8 mouse cellular contexts compared by ENCODE assay signal in the genomic region with DNA sequence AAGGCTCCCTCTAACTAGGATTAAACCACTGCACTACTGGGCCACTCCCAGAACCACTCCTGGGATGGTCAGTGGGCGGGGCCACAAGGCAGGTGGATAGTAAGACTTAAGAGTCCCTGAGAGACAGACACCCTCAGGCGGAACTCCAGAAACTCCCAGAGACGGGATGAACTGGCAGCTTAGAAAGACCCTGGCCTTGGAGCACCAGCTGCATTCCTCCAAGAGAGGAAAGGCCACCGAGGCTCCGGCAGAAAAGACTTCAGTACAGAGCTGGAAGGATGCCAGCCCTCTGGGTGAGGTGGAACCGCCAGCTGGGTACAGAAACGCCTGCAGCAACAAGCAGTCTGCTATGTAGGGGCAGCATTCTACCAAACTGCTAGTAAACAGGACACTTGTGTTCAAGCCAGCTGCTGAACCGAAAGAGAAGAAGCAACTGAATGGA.
A peak's percentile ranks its signal among the peaks of the same experiment; 100 is the strongest.
DNase-seq lines count a peak whose midpoint lies in the region; ATAC-seq lines count a peak whose summit lies in the region.

No protein-coding gene starts in this region.

- peaks cover 11% of the 10 kb centered on the region; the same call in 1 of the 2 replicates for H3K4me1 ChIP-seq in midbrain, embryonic 13.5 days (replicated peaks)
- no peaks in the 10 kb centered on the region for H3K4me1 ChIP-seq in midbrain, embryonic 11.5 days (ENCODE audit: control insufficient read depth, insufficient read depth, low read length)
- peaks cover 19% of the 10 kb centered on the region; the same call in 1 of the 2 replicates for H3K4me1 ChIP-seq in heart, embryonic 10.5 days
- H3K4me1 ChIP-seq in lung, embryonic 16.5 days (replicated peaks; ENCODE audit: control insufficient read depth, insufficient read depth, low read length) = peaks cover 22% of the 10 kb centered on the region
- H3K4me1 ChIP-seq in stomach, embryonic 14.5 days (ENCODE audit: control insufficient read depth, insufficient read depth, low read length) = peaks cover 5% of the 10 kb centered on the region; the same call in 1 of the 2 replicates

- no peaks in the 10 kb centered on the region for H3K27me3 ChIP-seq in midbrain, embryonic 13.5 days
- H3K27me3 ChIP-seq in midbrain, embryonic 11.5 days (ENCODE audit: control insufficient read depth, insufficient read depth, low read length) = no peaks in the 10 kb centered on the region
- H3K27me3 ChIP-seq in heart, embryonic 10.5 days (ENCODE audit: insufficient read depth, poor library complexity, severe bottlenecking) = no peaks in the 10 kb centered on the region
- H3K27me3 ChIP-seq in lung, embryonic 16.5 days (ENCODE audit: control insufficient read depth, insufficient read depth, low read depth, low read length) = no peaks in the 10 kb centered on the region
- H3K27me3 ChIP-seq in stomach, embryonic 14.5 days (ENCODE audit: control insufficient read depth, insufficient read depth, low read length) = no peaks in the 10 kb centered on the region

- peak; percentile 75 for ATAC-seq in midbrain, embryonic 13.5 days
- no peak for ATAC-seq in midbrain, embryonic 11.5 days (ENCODE audit: low FRiP score)
- ATAC-seq in lung, embryonic 16.5 days (ENCODE audit: low read depth) = peak; percentile 67
- ATAC-seq in stomach, embryonic 14.5 days (ENCODE audit: insufficient number of reproducible peaks, insufficient read depth, low FRiP score, low read depth) = peak; percentile 64; the same call in 1 of the 2 replicates

- no peaks in the 10 kb centered on the region for H3K36me3 ChIP-seq in midbrain, embryonic 13.5 days
- no peaks in the 10 kb centered on the region for H3K36me3 ChIP-seq in midbrain, embryonic 11.5 days (ENCODE audit: control insufficient read depth, insufficient read depth, low read length)
- peaks cover 71% of the 10 kb centered on the region for H3K36me3 ChIP-seq in heart, embryonic 10.5 days
- peaks cover 63% of the 10 kb centered on the region for H3K36me3 ChIP-seq in lung, embryonic 16.5 days (ENCODE audit: control insufficient read depth, insufficient read depth, low read length)
- peaks cover 76% of the 10 kb centered on the region for H3K36me3 ChIP-seq in stomach, embryonic 14.5 days (ENCODE audit: control insufficient read depth, insufficient read depth, low read length)

- no peak overlapping the region for H3K4me2 ChIP-seq in midbrain, embryonic 13.5 days (replicated peaks)
- no peak overlapping the region for H3K4me2 ChIP-seq in midbrain, embryonic 11.5 days
- no peak overlapping the region; the same call in 1 of the 2 replicates for H3K4me2 ChIP-seq in lung, embryonic 16.5 days (ENCODE audit: low read depth, low read length)
- no peak overlapping the region for H3K4me2 ChIP-seq in stomach, embryonic 14.5 days (replicated peaks; ENCODE audit: low read depth, low read length)

- H3K9ac ChIP-seq in midbrain, embryonic 13.5 days (replicated peaks) = no peak overlapping the region
- no peak overlapping the region for H3K9ac ChIP-seq in midbrain, embryonic 11.5 days (ENCODE audit: low read length)
- no peak overlapping the region for H3K9ac ChIP-seq in lung, embryonic 16.5 days (ENCODE audit: low read length)
- H3K9ac ChIP-seq in stomach, embryonic 14.5 days (replicated peaks; ENCODE audit: low read depth, low read length) = no peak overlapping the region

- WGBS in midbrain, embryonic 13.5 days = 56% methylated on average over 8 of the region's 8 CpGs
- 72% methylated on average over 8 of the region's 8 CpGs for WGBS in midbrain, embryonic 11.5 days
- 49% methylated on average over 8 of the region's 8 CpGs for WGBS in heart, embryonic 10.5 days
- 15% methylated on average over 8 of the region's 8 CpGs for WGBS in lung, embryonic 16.5 days
- WGBS in stomach, embryonic 14.5 days = 47% methylated on average over 8 of the region's 8 CpGs

- peak overlapping the region; percentile 47; the same call in 1 of the 2 replicates for H3K27ac ChIP-seq in midbrain, embryonic 13.5 days
- H3K27ac ChIP-seq in midbrain, embryonic 11.5 days (ENCODE audit: low read depth, low read length) = no peak overlapping the region
- peak overlapping the region; percentile 18; the same call in 1 of the 2 replicates for H3K27ac ChIP-seq in heart, embryonic 10.5 days
- peak overlapping the region; percentile 76 for H3K27ac ChIP-seq in lung, embryonic 16.5 days (ENCODE audit: low read length)
- peak overlapping the region; percentile 68; the same call in 1 of the 2 replicates for H3K27ac ChIP-seq in stomach, embryonic 14.5 days (ENCODE audit: low read length)

- DNase-seq in midbrain, embryonic 11.5 days (ENCODE audit: low spot score, missing footprints) = no peak
- DNase-seq in cerebellum, postnatal 14 days = peak; percentile 74 to 77
- no peak for DNase-seq in heart, embryonic 10.5 days (ENCODE audit: low spot score)
- peak; percentile 83 to 84 for DNase-seq in kidney, postnatal 25 days
- no peak for DNase-seq in embryo, embryonic 10 days (ENCODE audit: low spot score)

- H3K9me3 ChIP-seq in midbrain, embryonic 13.5 days = no peaks in the 10 kb centered on the region
- H3K9me3 ChIP-seq in midbrain, embryonic 11.5 days (ENCODE audit: control insufficient read depth, low read length) = no peaks in the 10 kb centered on the region
- H3K9me3 ChIP-seq in heart, embryonic 10.5 days = no peaks in the 10 kb centered on the region
- H3K9me3 ChIP-seq in lung, embryonic 16.5 days (ENCODE audit: control insufficient read depth, low read length) = no peaks in the 10 kb centered on the region
- no peaks in the 10 kb centered on the region for H3K9me3 ChIP-seq in stomach, embryonic 14.5 days (ENCODE audit: control insufficient read depth, low read depth, low read length)

- H3K4me3 ChIP-seq in midbrain, embryonic 13.5 days (replicated peaks) = no peak overlapping the region
- no peak overlapping the region for H3K4me3 ChIP-seq in midbrain, embryonic 11.5 days (ENCODE audit: low read depth, low read length)
- no peak overlapping the region for H3K4me3 ChIP-seq in heart, embryonic 10.5 days
- no peak overlapping the region for H3K4me3 ChIP-seq in lung, embryonic 16.5 days (ENCODE audit: low read length)
- no peak overlapping the region for H3K4me3 ChIP-seq in stomach, embryonic 14.5 days (ENCODE audit: low read depth, low read length)

Comparison
In these comparisons a context has a peak if more than half of its experiments do, and no peak if none do; other contexts are left out.
1. DNase-seq: peak in cerebellum, postnatal 14 days (2 of 2) and kidney, postnatal 25 days (2 of 2); none in midbrain, embryonic 11.5 days (single experiment), heart, embryonic 10.5 days (single experiment) and embryo, embryonic 10 days (single experiment).